Mouse (Mus musculus) duodenum, adult 2 months (tissue): Measurements from ENCODE around the gene Nek1. TPM values are rescaled to one million over a fixed set of nuclear protein-coding genes. Genes with fewer than 3 reads are reported as not detected.

Experiments used
- polyA plus RNA-seq: library from polyadenylated mRNA; depleted of rRNA; stranded (reverse); fragments of >200 nt; gene quantifications from 2 replicates; pipeline ENCODE4 v1.2.3, GENCODE M21; 2012; ENCODE audit warnings: low replicate concordance; rRNA removed

The Nek1 gene
- polyA plus RNA-seq, result 1.8 and 4.4 TPM in 2 replicates

GRCm38 (mm10) chr8:60992910-60993638 is at the start of gene Nek1:
Gene Nek1, plus strand, starts transcription at chr8:60993195.

DNA sequence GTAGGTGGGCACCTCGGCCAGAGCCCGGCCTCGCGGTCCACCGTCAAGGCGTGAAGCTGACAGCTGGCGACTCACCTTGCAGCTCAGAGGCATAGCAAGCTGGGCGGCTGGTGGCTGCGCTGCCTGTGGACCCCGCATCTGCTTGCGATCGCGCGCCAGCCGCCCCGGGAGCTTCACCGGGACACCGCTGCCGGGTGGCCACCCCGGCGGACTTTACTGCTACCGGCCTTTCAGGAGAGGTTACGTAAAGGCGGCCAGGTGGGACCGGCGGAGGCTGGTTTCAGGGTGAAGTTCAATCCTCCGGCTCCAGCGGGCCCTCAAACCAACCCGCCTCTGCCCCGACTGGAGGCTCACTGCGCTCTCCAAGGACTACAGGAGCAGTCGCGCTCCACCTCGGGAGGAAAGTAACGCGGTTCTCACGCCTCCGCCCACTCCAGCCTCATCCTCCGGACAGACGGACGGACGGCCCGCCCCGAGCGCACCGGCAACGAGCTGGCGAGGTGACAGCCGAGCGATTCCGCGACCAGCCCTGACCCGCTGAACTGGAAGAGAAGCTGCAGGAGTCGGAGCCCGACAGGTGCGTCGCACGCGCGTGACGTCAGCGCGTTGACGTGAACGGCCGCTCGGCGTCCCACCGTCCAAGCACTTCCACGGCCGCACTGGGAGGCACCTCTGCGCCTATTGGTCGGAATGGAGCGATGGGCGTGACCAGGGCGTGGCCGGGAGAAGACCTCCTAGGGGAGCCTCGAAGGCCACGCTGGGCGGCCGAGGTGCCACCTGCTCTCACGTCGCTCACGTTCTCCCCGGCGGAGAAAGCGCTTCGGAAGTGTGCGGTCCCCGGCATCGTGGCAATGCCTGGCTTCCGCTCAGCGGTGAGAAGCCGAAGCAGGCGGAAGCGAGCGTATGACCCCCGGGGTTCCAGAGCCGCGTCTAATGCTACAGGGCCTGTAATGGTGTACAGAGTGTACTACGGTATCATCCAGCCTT is 10.0 kb upstream of the Nek1 start, which contains the start of gene Clcn3:
Gene Clcn3 (minus strand): TSS at position 600 of the 987 bp plus-strand sequence.

Other genes with a start within 250 kb of the Nek1 start
- 0.56 and 0.84 TPM in 2 replicates for gene Hpf1, start 102.8 kb upstream of the Nek1 start, polyA plus RNA-seq
- gene Clcn3, start 9.9 kb upstream of the Nek1 start, polyA plus RNA-seq, result 7.0 and 11.1 TPM in 2 replicates
- gene Sh3rf1, start 230.7 kb downstream of the Nek1 start, polyA plus RNA-seq, result 11.5 and 18.1 TPM in 2 replicates